Mouse (Mus musculus) frontal cortex, postnatal 14 days (tissue): ENCODE measurements around the gene Defb6.

Experiments used
- DNase-seq, 2 experiments: peaks; one replicate each; pipeline ENCODE4 v3.0.0; 2022; ENCODE audit warnings: low spot score in 2 of 2

Gene Defb6

DNA sequence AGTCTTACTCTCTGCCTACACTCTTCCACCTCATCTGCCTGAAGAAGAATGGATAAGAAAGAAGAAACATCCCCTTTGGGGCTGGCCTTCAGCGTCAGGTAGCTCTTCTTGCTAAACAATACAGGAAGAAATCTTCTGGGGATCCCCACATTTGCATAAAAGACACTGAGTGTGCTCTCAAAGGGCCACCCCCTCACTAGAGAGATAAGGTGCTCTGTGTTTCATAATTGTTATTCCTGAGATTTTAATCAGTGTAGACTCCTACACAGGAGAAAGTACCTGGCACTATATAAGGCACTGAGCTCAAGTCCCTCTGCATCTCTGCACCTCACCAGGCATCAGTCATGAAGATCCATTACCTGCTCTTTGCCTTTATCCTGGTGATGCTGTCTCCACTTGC is at the start of gene Defb6:
Gene Defb6 (plus strand): TSS at position 318 of the 400 bp plus-strand sequence.
- DNase-seq = no peak

DNA sequence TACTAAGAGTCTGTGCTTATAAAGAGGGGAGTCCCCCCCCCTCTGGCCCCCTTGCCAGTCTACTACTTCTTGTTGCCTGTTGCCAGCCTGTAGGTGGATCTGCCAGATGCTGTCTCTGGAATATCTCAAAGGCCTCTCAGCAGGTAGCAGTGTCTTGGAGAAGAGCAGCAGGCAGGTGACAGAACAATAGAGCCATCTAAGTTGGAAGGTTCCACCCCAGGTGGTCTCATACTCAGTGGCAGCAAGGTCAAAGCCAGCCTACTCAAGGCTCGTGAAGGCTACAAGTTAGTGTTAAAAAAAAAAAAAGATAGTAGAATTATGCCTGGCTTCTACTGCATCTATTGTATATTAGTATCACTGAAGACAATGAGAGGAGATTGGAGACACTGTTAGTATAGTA is 12.8 kb downstream of the Defb6 start:
- DNase-seq = no peak

DNA sequence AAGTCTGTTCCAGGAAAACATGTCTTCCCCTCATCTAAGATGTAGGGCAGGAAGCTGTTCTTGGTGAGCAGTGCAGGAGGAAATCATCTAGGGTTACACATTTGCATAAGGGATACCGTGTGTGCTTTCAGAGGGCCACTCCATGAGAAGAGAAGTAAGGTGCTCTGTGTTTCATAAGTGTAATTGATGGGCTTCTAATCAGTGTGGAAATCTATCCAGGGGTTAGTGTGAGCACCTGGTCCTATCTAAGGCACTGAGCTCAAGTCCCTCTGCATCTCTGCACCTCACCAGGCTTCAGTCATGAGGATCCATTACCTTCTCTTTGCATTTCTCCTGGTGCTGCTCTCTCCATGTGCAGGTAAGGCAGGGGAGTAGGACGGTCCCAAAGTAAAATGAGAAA is 14.3 kb downstream of the Defb6 start, which contains the start of gene Defb46:
Gene Defb46 (plus strand): TSS at position 301 of the 400 bp plus-strand sequence.
- DNase-seq = no peak

DNA sequence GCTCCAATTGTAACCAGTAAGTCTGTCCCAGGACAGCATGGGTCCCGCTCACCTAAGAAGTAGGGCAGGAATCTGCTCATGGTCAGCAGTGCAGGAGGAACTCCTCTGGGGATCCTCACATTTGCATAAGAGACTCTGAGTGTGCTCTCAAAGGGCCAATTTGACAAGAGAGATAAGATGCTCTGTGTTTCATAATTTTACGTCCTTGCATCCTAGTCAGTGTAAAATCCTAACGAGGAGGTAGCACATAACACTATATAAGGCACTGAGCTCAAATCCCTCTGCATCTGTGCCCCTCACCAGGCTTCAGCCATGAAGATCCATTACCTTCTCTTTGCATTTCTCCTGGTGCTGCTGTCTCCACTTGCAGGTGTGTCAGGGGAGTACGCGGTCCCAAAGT is 22.0 kb downstream of the Defb6 start, which contains the start of gene Defb5:
Gene Defb5 (plus strand): TSS at position 301 of the 400 bp plus-strand sequence.
- DNase-seq = no peak

DNA sequence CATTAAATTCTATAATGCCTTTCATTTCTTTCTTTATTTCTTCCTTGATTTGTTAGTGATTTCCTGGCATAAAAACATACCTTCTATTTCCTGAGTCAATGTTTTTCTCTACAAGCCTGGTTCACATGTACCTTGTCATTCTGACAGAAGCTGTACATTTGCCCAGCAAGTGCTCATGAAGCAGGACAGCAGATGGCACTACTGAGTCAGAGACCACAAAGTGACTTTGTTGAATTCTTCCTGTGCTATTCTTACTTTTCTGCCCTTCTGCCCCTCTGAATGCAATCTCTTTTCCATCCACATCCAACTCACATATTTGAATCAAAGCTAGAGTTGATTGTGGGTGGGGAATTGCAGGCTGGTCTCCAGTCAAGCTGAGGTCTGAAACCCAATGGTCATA is 32.9 kb downstream of the Defb6 start:
- DNase-seq = no peak

DNA sequence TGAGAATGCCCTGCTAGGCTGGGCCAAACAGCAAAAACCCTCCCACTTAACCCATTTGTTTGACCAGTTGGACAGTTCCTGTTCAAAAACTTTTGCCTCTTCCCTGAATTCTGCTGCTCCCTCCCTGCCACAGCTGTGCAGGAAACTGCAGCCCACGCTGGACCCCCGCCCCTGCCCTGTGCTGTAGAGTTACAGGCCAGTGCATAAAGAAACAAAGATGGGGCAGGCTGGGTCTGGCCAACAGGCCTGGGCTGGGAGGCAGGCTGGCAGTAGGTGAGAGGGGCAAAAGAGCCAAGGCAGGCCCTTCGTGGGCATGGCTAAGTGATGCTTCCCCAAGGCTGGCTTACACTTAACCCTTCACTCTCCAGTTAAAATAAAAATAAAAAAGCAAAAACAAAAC is 34.4 kb downstream of the Defb6 start:
- DNase-seq = no peak
